Mouse (Mus musculus) testis, adult 2 months (tissue): ENCODE data around the gene Scgb2b3. TPM values are rescaled to one million over a fixed set of nuclear protein-coding genes. Genes with fewer than 3 reads are reported as not detected.

ENCODE experiments used
- H3K27ac ChIP-seq: fragments of 200-500 bp; 2 replicates; pipeline ENCODE4 v1.5.1; 2012; ENCODE audit warnings: low read depth, low read length; ENCODE audit not compliant: control insufficient read depth, insufficient read depth
- H3K27me3 ChIP-seq: fragments of 200-500 bp; 2 replicates; pipeline ENCODE4 v1.6.1; 2012; ENCODE audit warnings: mild to moderate bottlenecking, low read length, moderate library complexity; ENCODE audit not compliant: control insufficient read depth, insufficient read depth
- H3K36me3 ChIP-seq: fragments of 200-500 bp; 2 replicates; pipeline ENCODE4 v1.6.1; 2012; ENCODE audit warnings: mild to moderate bottlenecking, low read length; ENCODE audit not compliant: control insufficient read depth, insufficient read depth
- H3K4me1 ChIP-seq: fragments of 200-500 bp; 2 replicates; pipeline ENCODE4 v1.6.1; 2012; ENCODE audit warnings: low read length; ENCODE audit not compliant: control insufficient read depth, insufficient read depth
- H3K4me3 ChIP-seq: fragments of 200-500 bp; 2 replicates; pipeline ENCODE4 v1.5.1; 2012; ENCODE audit warnings: low read depth, mild to moderate bottlenecking, low read length, moderate library complexity, mixed read lengths; ENCODE audit not compliant: control insufficient read depth
- CTCF ChIP-seq: fragments of 200-500 bp; IDR thresholded peaks from 2 replicates; pipeline ENCODE4 v1.5.1; 2012; ENCODE audit warnings: low read depth, mild to moderate bottlenecking, inconsistent platforms, low read length, moderate library complexity; ENCODE audit not compliant: control insufficient read depth, insufficient read depth, insufficient replicate concordance
- POLR2A ChIP-seq: fragments of 200-500 bp; IDR thresholded peaks from 2 replicates; pipeline ENCODE4 v1.6.1; 2012; ENCODE audit warnings: low read depth, mild to moderate bottlenecking, inconsistent platforms, low read length, moderate library complexity; ENCODE audit not compliant: control insufficient read depth
- polyA plus RNA-seq: library from polyadenylated mRNA; depleted of rRNA; stranded (reverse); fragments of >200 nt; gene quantifications from 2 replicates; pipeline ENCODE4 v1.2.3, GENCODE M21; 2012; rRNA removed

The Scgb2b3 gene
- not detected in 2 replicates for polyA plus RNA-seq

GRCm38 (mm10) chr7:31362022-31362560 lies at the start of gene Scgb2b3:
Gene Scgb2b3, minus strand, starts transcription at chr7:31362072.
- TF ChIP-seq POLR2A (no peak), CTCF (no peak)
- Histone ChIP-seq H3K27ac (no peak within 1 kb of the TSS), H3K36me3 (no peaks in the 10 kb centered on the region)

GRCm38 (mm10) chr7:31375292-31375691 lies 13.4 kb upstream of the Scgb2b3 start, which contains the start of gene Scgb1b3:
Gene Scgb1b3, plus strand, starts transcription at chr7:31375592.
- no peaks in the 10 kb centered on the region for H3K36me3 ChIP-seq
- TF ChIP-seq CTCF (no peak), POLR2A (no peak)
- H3K27me3 ChIP-seq, result no peaks in the 10 kb centered on the region
- H3K27ac ChIP-seq, result no peak within 1 kb of the TSS
- H3K4me3 ChIP-seq, result no peak within 1 kb of the TSS
- H3K4me1 ChIP-seq, result no peaks in the 10 kb centered on the region

More at GRCm38 (mm10) chr7:31362022-31362560, at the start of gene Scgb2b3:
- no peak within 1 kb of the TSS for H3K4me3 ChIP-seq
- H3K27me3 ChIP-seq, result no peaks in the 10 kb centered on the region
- no peaks in the 10 kb centered on the region for H3K4me1 ChIP-seq

Other genes with a start within 250 kb of the Scgb2b3 start
- gene Hpn, start 246.8 kb downstream of the Scgb2b3 start, polyA plus RNA-seq, result 0.73 and 2.1 TPM in 2 replicates
- gene Scn1b, start 235.1 kb downstream of the Scgb2b3 start, polyA plus RNA-seq, result 1.4 and 1.8 TPM in 2 replicates
- gene Gramd1a, start 206.2 kb downstream of the Scgb2b3 start, polyA plus RNA-seq, result 35.1 and 35.3 TPM in 2 replicates
- not detected in 2 replicates for gene Scgb2b2, start 71.6 kb downstream of the Scgb2b3 start, polyA plus RNA-seq
- not detected in 2 replicates for gene Scgb1b2, start 70.3 kb downstream of the Scgb2b3 start, polyA plus RNA-seq
- not detected in 2 replicates for gene Scgb1b3, start 13.5 kb upstream of the Scgb2b3 start, polyA plus RNA-seq